Mouse (Mus musculus) kidney, postnatal 0 days (tissue): Measurements from ENCODE around the gene Prickle1. TPM values are rescaled to one million over a fixed set of nuclear protein-coding genes. Genes with fewer than 3 reads are reported as not detected.

Experiments used
- ATAC-seq: fragments of 200-750 bp; cut with Nextera tagmentation; replicated peaks from 2 replicates; pipeline ENCODE4 v1.8.0; 2017; ENCODE audit warnings: low read depth, moderate number of reproducible peaks, moderate TSS enrichment, moderate library complexity; ENCODE audit not compliant: low FRiP score
- DNase-seq: peaks from one replicate; pipeline ENCODE4 v3.0.0-alpha.2; 2016; ENCODE audit warnings: low spot score
- H3K27ac ChIP-seq: fragments of 300-500 bp; sonication (generic); 2 replicates; pipeline ENCODE4 v1.5.1; 2014; ENCODE audit warnings: mild to moderate bottlenecking
- H3K27me3 ChIP-seq: fragments of 300-500 bp; sonication (generic); 2 replicates; pipeline ENCODE4 v1.6.1; 2014; ENCODE audit warnings: low read length, mixed read lengths; ENCODE audit not compliant: insufficient read depth
- H3K36me3 ChIP-seq: fragments of 300-500 bp; sonication (generic); 2 replicates; pipeline ENCODE4 v1.6.1; 2014; ENCODE audit warnings: low read length, mixed read lengths; ENCODE audit not compliant: insufficient read depth
- H3K4me1 ChIP-seq: fragments of 300-500 bp; sonication (generic); replicated peaks from 2 replicates; pipeline ENCODE4 v1.6.1; 2014; ENCODE audit warnings: antibody characterized with exemption, low read length, mixed read lengths; ENCODE audit not compliant: insufficient read depth
- H3K4me2 ChIP-seq: fragments of 300-500 bp; sonication (generic); 2 replicates; pipeline ENCODE4 v1.6.1; 2014; ENCODE audit warnings: mild to moderate bottlenecking, low read length, moderate library complexity, mixed read lengths
- H3K4me3 ChIP-seq: fragments of 300-500 bp; sonication (generic); replicated peaks from 2 replicates; pipeline ENCODE4 v1.5.1; 2014; ENCODE audit warnings: low read depth, low read length
- H3K9ac ChIP-seq: fragments of 300-500 bp; sonication (generic); 2 replicates; pipeline ENCODE4 v1.6.1; 2014; ENCODE audit warnings: low read depth, low read length
- H3K9me3 ChIP-seq: fragments of 300-500 bp; sonication (generic); replicated peaks from 2 replicates; pipeline ENCODE4 v1.6.1; 2016; ENCODE audit warnings: low read length, inconsistent platforms, mixed read lengths
- CTCF ChIP-seq: IDR thresholded peaks from 2 replicates; pipeline ENCODE4 v1.5.1; 2016; ENCODE audit warnings: antibody characterized with exemption, low read depth, mild to moderate bottlenecking, moderate library complexity
- WGBS: fragments of 180-500 bp; shearing (Covaris S2); extraction: QIAGEN DNeasy Blood & Tissue Kit; methylation state at CpG from one replicate; pipeline ENCODE4 v1.1.7; 2014; 5-methylcytosine and 5-hydroxymethylcytosine counted together
- polyA plus RNA-seq: library from polyadenylated mRNA; unstranded; fragments of >200 nt; fragmentation: Nextera tagmentation; extraction: Ambion mirVana; gene quantifications from 2 replicates; pipeline ENCODE4 v1.2.1, GENCODE M21; 2015

Gene Prickle1
- polyA plus RNA-seq, 1 experiment from 2014 or later = 20.7 TPM

DNA sequence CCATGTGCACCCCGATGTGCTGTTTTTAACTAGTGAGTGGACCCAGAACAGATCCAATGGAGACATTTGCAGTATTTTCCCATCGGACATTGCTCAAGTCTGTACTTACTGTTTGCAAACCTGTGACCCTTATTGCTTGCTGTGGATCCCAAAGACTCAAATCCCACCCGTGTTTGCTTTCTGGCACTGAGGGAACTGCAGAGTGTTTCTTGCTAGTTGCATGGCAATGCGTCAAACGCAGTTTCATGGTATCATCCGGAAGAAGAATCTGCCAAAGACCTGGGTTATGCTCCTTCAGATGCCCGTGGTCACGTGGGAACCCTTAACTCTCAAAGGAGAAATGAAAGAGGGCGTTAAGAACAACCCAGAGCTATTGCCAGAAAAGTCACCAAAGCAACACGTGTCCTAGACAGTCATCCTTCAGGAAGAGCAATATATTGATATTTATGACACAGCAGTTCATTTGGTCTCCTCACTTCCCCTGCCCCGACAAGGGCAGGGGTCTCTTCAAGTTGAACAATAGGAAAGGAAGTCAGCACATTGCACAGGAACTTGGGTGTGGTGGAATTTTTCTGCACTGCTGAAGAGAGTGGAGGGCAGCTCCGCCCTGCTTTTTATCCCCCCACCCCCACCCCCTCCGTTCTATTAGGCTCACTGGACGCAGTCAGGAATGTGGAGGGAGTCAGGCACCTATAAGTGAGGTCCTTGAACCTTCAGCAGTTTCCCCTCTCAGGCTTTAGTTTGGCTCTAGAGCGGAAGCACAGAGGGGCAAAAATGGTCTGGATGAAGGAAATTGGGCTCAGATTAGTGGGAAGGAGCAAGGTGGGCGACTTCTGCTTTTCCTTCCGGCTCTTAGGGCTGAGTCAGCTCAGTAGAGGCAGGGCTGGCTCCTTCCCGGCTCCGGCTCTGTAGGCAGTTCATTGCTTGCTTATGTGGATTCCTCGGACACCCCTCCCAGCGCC, 32.4 kb upstream of the Prickle1 start:
- DNase-seq (peak; percentile 57), ATAC-seq (peak; percentile 63)
- Histone ChIP-seq H3K27me3 (no peaks in the 10 kb centered on the region), H3K4me3 (no peak overlapping the region), H3K27ac (no peak overlapping the region), H3K36me3 (no peaks in the 10 kb centered on the region), H3K4me2 (peak overlapping the region; percentile 23), H3K4me1 (0 out of 2 replicates have a peak, but pooled peaks cover 6% of the 10 kb centered on the region), H3K9me3 (no peaks in the 10 kb centered on the region), H3K9ac (no peak overlapping the region)
- WGBS = 61% methylated on average over 21 of the region's 21 CpGs
- TF ChIP-seq CTCF = no peak

DNA sequence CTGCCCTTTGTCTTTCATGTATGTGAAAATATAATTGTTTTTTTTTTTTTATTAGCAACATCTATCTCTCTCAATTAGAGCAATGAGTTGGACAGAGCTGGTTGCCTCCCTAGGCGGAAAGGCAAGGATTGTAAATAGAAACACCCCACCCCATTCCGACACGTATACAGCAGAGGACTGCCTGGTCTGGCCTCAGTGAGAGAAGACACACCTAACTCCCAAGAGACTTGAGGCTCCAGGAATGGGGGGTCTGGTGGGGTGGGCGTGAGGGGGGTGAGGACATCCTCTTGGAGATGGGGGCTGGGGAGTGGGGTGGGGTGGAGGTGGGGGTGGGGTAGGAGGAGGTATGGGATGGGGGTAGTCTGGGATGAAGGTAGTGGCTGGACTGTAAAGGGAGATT, 23.9 kb upstream of the Prickle1 start:
- no peaks in the 10 kb centered on the region for H3K4me1 ChIP-seq
- H3K36me3 ChIP-seq = no peaks in the 10 kb centered on the region
- no peak overlapping the region for H3K9ac ChIP-seq
- DNase-seq (no peak), ATAC-seq (no peak)
- TF ChIP-seq CTCF = no peak
- no peaks in the 10 kb centered on the region for H3K9me3 ChIP-seq
- no peak overlapping the region for H3K4me3 ChIP-seq
- no peak overlapping the region for H3K4me2 ChIP-seq
- H3K27me3 ChIP-seq = no peaks in the 10 kb centered on the region
- 54% methylated on average over 4 of the region's 4 CpGs for WGBS
- no peak overlapping the region for H3K27ac ChIP-seq

DNA sequence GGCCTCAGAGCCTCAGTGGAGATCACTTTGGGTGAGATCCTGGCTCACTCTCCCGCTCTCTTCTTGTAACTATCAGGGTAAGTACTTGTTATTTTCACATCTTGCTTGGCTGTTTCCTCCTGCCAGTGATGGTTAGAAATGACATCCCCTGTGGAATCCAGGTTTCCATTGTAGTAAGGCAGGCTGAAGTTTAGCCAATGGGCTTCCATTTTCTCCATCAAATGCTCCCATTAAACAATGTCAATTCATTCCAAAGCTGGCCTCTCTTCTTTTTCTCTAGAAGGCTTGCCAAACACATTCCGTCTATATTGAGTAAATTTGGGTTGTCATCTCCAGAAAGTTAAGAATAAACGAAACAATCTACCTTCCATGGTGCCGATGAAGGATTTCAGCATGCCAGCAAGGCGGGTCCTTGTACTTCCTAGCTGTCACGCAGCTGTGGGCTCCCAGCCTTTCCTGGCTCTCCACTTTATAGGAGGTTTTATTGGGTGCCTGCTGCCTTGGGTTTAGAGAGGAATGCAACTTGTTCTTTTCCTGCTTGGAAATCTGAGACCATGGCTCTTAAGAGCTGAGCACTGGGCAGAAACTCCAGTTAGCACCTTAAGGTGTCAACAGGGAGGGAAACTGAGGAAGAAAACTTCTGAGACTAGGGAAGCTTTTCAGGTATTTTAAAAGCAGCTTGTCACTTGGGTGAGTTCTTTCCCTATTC, 22.9 kb upstream of the Prickle1 start:
- Histone ChIP-seq H3K27ac (no peak overlapping the region), H3K4me1 (no peaks in the 10 kb centered on the region), H3K36me3 (no peaks in the 10 kb centered on the region), H3K4me2 (no peak overlapping the region), H3K9ac (no peak overlapping the region), H3K9me3 (no peaks in the 10 kb centered on the region), H3K4me3 (no peak overlapping the region), H3K27me3 (no peaks in the 10 kb centered on the region)
- WGBS = 48% methylated on average over 6 of the region's 6 CpGs
- TF ChIP-seq CTCF = no peak
- ATAC-seq = no peak
- no peak for DNase-seq

DNA sequence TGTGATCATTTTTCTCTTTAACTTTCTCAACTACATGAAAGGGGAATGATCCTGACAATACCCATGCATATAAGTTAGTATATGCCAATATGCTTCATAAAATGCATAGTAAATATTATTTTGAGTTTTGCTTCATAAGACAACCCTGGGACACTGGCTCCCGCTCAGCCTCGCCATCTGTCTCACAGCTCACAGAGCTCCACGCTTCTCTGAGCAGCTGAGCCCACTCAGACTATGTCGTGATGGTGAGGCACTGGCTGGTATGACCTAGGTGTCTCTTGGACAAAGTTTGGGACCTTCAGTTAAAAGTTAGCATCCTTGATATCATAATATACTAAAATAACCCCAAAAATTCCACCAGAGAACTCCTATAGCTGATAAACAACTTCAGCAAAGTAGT, 20.6 kb upstream of the Prickle1 start:
- Histone ChIP-seq H3K4me3 (no peak overlapping the region), H3K27me3 (no peaks in the 10 kb centered on the region), H3K9me3 (no peaks in the 10 kb centered on the region), H3K9ac (no peak overlapping the region), H3K4me2 (no peak overlapping the region), H3K27ac (no peak overlapping the region), H3K36me3 (no peaks in the 10 kb centered on the region), H3K4me1 (no peaks in the 10 kb centered on the region)
- no peak for TF ChIP-seq CTCF
- DNase-seq = no peak
- WGBS = 94% methylated on average over 4 of the region's 4 CpGs
- no peak for ATAC-seq

DNA sequence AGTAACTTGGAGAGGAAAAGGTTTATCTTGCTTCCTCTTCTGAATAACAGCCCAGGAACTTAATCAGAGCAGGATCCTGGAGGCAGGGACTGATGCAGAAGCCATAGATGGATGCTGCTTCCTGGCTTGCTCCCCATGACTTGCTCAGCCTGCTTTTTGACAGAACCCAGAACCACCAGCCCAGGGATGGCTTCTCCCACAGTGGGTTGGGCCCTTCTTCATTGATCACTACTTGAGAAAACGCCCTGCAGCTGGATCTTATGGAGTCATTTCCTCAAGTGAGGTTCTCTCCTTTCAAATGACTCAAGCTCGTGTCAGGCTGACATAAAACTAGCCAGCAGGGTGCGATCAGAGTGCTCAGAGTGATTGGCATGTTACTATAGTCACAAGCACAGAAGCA, 19.3 kb upstream of the Prickle1 start:
- WGBS = 79% methylated on average over 3 of the region's 3 CpGs
- H3K4me1 ChIP-seq = no peaks in the 10 kb centered on the region
- H3K27me3 ChIP-seq = no peaks in the 10 kb centered on the region
- no peaks in the 10 kb centered on the region for H3K36me3 ChIP-seq
- DNase-seq = no peak
- H3K9me3 ChIP-seq = no peaks in the 10 kb centered on the region
- no peak for ATAC-seq
- no peak for TF ChIP-seq CTCF
- no peak overlapping the region for H3K4me2 ChIP-seq
- no peak overlapping the region for H3K4me3 ChIP-seq
- H3K27ac ChIP-seq = no peak overlapping the region
- H3K9ac ChIP-seq = no peak overlapping the region

GRCm38 (mm10) chr15:93613606-93614005, 17.9 kb upstream of the Prickle1 start:
- ATAC-seq (no peak), DNase-seq (no peak)
- Histone ChIP-seq H3K9ac (no peak overlapping the region), H3K4me1 (no peaks in the 10 kb centered on the region), H3K4me2 (no peak overlapping the region), H3K36me3 (no peaks in the 10 kb centered on the region), H3K4me3 (no peak overlapping the region), H3K27ac (no peak overlapping the region), H3K27me3 (no peaks in the 10 kb centered on the region), H3K9me3 (no peaks in the 10 kb centered on the region)
- WGBS = 71% methylated on average over 3 of the region's 3 CpGs
- no peak for TF ChIP-seq CTCF
